Mouse (Mus musculus) heart, embryonic 15.5 days (tissue): ENCODE measurements around the gene Hist1h3e. TPM values are rescaled to one million over a fixed set of nuclear protein-coding genes. Genes with fewer than 3 reads are reported as not detected.
A peak's percentile ranks its signal among the peaks of the same experiment; 100 is the strongest.

Experiments used
- ATAC-seq: fragments of 200-750 bp; cut with Nextera tagmentation; replicated peaks from 2 replicates; pipeline ENCODE4 v1.8.0; 2017; ENCODE audit warnings: low read depth, moderate TSS enrichment; ENCODE audit not compliant: insufficient number of reproducible peaks, insufficient read depth, low FRiP score
- H3K27ac ChIP-seq: fragments of 300-500 bp; sonication (generic); 2 replicates; pipeline ENCODE4 v1.5.1; 2015; ENCODE audit warnings: mild to moderate bottlenecking, inconsistent platforms
- H3K27me3 ChIP-seq: fragments of 300-500 bp; sonication (generic); 2 replicates; pipeline ENCODE4 v1.6.1; 2015; ENCODE audit warnings: inconsistent platforms
- H3K36me3 ChIP-seq: fragments of 300-500 bp; sonication (generic); 2 replicates; pipeline ENCODE4 v1.6.1; 2015; ENCODE audit warnings: mild to moderate bottlenecking, inconsistent platforms
- H3K4me1 ChIP-seq: fragments of 300-500 bp; sonication (generic); replicated peaks from 2 replicates; pipeline ENCODE4 v1.6.1; 2015; ENCODE audit warnings: inconsistent platforms
- H3K4me2 ChIP-seq: fragments of 300-500 bp; sonication (generic); 2 replicates; pipeline ENCODE4 v1.6.1; 2015; ENCODE audit warnings: inconsistent platforms, mild to moderate bottlenecking, moderate library complexity
- H3K4me3 ChIP-seq: fragments of 300-500 bp; sonication (generic); 2 replicates; pipeline ENCODE4 v1.5.1; 2015; ENCODE audit warnings: mild to moderate bottlenecking, inconsistent platforms
- H3K9ac ChIP-seq: fragments of 300-500 bp; sonication (generic); 2 replicates; pipeline ENCODE4 v1.6.1; 2015; ENCODE audit warnings: mild to moderate bottlenecking, inconsistent platforms
- H3K9me3 ChIP-seq: fragments of 300-500 bp; sonication (generic); replicated peaks from 2 replicates; pipeline ENCODE4 v1.6.1; 2016; ENCODE audit warnings: inconsistent platforms
- WGBS: fragments of 180-500 bp; shearing (Covaris S2); methylation state at CpG from one replicate; pipeline ENCODE4 v1.1.7; 2015; ENCODE audit warnings: mixed read lengths; 5-methylcytosine and 5-hydroxymethylcytosine counted together
- polyA plus RNA-seq: library from polyadenylated mRNA; unstranded; fragments of >200 nt; fragmentation: Nextera tagmentation; extraction: Ambion mirVana; gene quantifications from 2 replicates; pipeline ENCODE4 v1.2.1, GENCODE M21; 2015

Hist1h3e gene
- polyA plus RNA-seq, 1 experiment from 2014 or later, result 1.7 TPM

DNA sequence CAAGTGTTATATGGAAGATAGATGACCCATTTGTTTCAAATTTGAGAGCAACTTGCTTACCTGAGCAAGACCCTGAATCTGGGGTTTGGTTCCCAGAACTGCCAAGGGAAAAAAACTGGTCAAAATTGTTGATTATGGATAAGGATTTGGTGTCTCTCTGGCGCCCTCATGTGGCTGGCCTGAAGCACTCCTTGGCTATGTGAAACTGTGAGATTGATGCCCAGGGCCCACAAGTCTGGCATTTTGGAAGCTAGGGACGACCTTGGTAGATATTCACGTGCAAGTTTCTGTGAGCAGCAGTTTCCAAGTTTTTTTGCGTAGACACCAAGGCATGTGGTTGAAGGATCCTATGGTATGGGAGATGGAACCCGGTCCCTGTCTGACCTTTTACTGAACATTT is 37.5 kb downstream of the Hist1h3e start:
- H3K4me2 ChIP-seq, result peak overlapping the region; percentile 10; the same call in 1 of the 2 replicates
- no peaks in the 10 kb centered on the region for H3K36me3 ChIP-seq
- no peak overlapping the region for H3K9ac ChIP-seq
- no peaks in the 10 kb centered on the region for H3K27me3 ChIP-seq
- WGBS, result 10% methylated on average over 5 of the region's 5 CpGs
- no peaks in the 10 kb centered on the region for H3K9me3 ChIP-seq
- no peak overlapping the region for H3K4me3 ChIP-seq
- H3K27ac ChIP-seq, result no peak overlapping the region
- H3K4me1 ChIP-seq, result peaks cover 22% of the 10 kb centered on the region
- ATAC-seq, result no peak

DNA sequence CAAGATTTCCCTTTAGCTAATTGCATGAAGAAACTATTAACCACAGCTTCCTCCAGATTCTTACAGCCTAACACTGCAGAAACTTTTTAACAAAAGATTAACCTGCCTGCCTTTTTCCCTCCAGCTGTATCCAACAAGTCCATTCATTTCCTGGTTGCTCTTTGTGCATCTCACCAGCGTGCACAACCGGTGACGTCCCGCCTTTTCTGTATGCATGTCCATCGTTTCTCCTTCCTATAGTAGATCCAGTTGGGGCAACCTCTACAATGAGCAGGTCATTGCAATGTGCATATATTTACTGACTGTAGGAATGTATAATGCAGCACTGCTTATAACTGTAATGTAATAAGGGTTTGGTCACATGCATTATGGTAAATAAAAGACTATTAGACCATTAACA is 38.2 kb downstream of the Hist1h3e start:
- WGBS, result 49% methylated on average over 5 of the region's 5 CpGs
- ATAC-seq, result no peak
- Histone ChIP-seq H3K9ac (no peak overlapping the region), H3K9me3 (no peaks in the 10 kb centered on the region), H3K36me3 (no peaks in the 10 kb centered on the region), H3K27me3 (no peaks in the 10 kb centered on the region), H3K4me3 (no peak overlapping the region), H3K4me1 (peaks cover 20% of the 10 kb centered on the region), H3K27ac (no peak overlapping the region), H3K4me2 (no peak overlapping the region)

DNA sequence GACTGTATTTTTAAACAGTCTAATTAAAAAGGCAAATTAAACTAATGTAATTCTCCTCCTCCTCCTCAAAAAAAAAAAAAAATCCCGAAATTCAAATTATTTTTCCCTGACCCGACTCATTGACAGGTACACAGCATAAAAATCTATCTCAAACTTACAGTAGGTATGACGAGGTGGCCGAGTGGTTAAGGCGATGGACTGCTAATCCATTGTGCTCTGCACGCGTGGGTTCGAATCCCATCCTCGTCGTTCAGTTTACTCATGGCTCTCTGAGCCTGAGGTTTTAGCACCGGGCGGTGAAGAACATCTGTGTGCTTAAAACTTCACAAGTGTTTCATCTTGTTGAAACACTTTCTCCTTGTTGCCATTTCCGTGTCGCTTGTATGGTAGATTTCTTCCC is 40.5 kb downstream of the Hist1h3e start:
- WGBS, result 2% methylated on average over 14 of the region's 14 CpGs
- no peaks in the 10 kb centered on the region for H3K27me3 ChIP-seq
- 0 out of 2 replicates have a peak overlapping the region, but pooled peaks have one; percentile 17 for H3K9ac ChIP-seq

DNA sequence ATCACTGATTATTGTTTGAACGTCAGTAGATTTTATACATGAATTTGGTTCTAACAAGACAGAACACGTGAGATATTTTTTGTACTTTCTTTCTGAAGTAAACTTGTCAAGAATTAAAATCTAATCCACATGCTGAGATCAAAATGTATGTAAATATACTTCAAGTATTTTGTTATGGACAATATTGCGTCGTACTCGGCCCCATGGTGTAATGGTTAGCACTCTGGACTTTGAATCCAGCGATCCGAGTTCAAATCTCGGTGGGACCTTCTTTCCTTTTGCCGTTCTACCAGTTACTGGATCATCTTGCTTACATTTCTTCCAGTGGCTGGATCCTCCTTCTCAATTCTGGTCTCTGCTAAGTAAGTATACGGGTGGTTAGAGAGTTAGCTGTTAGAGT is 42.8 kb downstream of the Hist1h3e start:
- Histone ChIP-seq H3K36me3 (no peaks in the 10 kb centered on the region), H3K9me3 (no peaks in the 10 kb centered on the region), H3K4me3 (peak overlapping the region; percentile 50), H3K4me2 (peak overlapping the region; percentile 87), H3K9ac (peak overlapping the region; percentile 33), H3K27me3 (no peaks in the 10 kb centered on the region), H3K27ac (peak overlapping the region; percentile 74), H3K4me1 (peaks cover 3% of the 10 kb centered on the region)
- WGBS, result under 1% methylated on average over 10 of the region's 10 CpGs
- ATAC-seq, result peak; percentile 45; the same call in 1 of the 2 replicates

More for the DNA sequence above, 40.5 kb downstream of the Hist1h3e start:
- Histone ChIP-seq H3K9me3 (no peaks in the 10 kb centered on the region), H3K27ac (no peak overlapping the region), H3K4me1 (peaks cover 8% of the 10 kb centered on the region), H3K36me3 (no peaks in the 10 kb centered on the region), H3K4me3 (no peak overlapping the region), H3K4me2 (peak overlapping the region; percentile 40)
- ATAC-seq, result no peak

DNA sequence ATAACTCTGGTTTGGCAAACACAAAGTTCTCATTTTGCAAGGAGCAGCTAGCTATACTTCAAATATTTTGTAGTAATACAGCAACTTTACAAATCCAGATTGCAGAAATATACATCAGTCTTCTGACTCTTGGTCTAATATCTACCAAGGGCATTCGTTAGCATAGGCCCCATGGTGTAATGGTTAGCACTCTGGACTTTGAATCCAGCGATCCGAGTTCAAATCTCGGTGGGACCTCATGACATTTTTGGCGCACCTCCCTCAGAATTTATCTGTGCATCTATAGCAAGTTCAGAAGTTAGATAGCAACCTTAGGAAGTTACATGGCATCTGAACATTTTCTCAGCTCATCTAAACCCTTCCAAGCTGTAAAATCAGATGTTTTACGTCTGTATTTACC is 43.3 kb downstream of the Hist1h3e start:
- H3K27ac ChIP-seq, result peak overlapping the region; percentile 74
- H3K27me3 ChIP-seq, result no peaks in the 10 kb centered on the region
- WGBS, result under 1% methylated on average over 6 of the region's 6 CpGs
- H3K4me2 ChIP-seq, result peak overlapping the region; percentile 87
- H3K4me3 ChIP-seq, result peak overlapping the region; percentile 50
- ATAC-seq, result no peak
- peaks cover 3% of the 10 kb centered on the region for H3K4me1 ChIP-seq
- H3K36me3 ChIP-seq, result no peaks in the 10 kb centered on the region
- no peaks in the 10 kb centered on the region for H3K9me3 ChIP-seq
- peak overlapping the region; percentile 33 for H3K9ac ChIP-seq

DNA sequence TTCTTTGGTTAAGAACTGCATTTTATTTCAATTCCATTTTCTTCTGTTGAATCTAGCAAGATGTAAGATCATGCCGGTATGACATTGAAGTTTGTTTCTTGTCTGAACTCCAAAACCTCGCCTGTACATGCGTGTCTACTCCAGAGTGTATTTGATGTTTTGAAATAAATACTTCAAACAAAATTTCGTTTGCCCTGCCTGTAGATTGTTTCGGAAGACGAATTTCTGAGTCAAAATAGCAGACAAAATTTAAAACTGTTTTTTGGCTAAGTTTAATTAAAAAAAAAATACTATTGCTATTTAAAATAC is 43.9 kb downstream of the Hist1h3e start:
- Histone ChIP-seq H3K4me3 (peak overlapping the region; percentile 54), H3K4me2 (peak overlapping the region; percentile 87), H3K27ac (peak overlapping the region; percentile 82; the same call in 1 of the 2 replicates), H3K4me1 (peaks cover 3% of the 10 kb centered on the region), H3K27me3 (no peaks in the 10 kb centered on the region), H3K9me3 (no peaks in the 10 kb centered on the region), H3K36me3 (no peaks in the 10 kb centered on the region), H3K9ac (peak overlapping the region; percentile 32; the same call in 1 of the 2 replicates)
- ATAC-seq, result no peak
- WGBS, result under 1% methylated on average over 6 of the region's 6 CpGs

DNA sequence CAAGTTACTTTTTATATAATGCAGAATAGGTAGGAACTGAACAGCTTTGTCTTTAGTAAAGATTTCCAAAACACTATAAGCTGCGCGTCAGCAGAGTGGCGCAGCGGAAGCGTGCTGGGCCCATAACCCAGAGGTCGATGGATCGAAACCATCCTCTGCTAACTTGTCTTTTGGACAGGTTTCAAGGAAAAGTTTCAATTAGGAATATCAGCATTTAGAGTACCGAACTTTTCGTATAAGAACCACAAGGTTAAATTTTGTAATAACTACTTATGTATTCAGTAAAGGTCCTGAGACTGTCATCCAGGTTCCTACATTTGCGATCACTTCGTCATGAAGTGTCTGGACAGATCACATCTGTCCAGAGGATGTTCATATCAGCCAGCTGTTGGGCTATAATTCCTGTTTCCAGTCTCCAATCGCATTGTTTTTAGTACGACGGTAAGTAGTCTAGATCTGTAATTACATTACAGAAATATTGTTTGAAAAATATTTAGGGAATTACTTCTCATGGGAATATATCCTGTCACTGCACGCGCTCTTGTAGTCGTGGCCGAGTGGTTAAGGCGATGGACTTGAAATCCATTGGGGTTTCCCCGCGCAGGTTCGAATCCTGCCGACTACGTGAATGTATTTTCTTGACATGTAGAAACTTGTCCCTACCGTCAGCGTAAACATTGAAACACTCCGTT is 44.4 kb downstream of the Hist1h3e start:
- peak; percentile 83 for ATAC-seq
- peak overlapping the region; percentile 82 for H3K27ac ChIP-seq
- under 1% methylated on average over 27 of the region's 27 CpGs for WGBS
- peak overlapping the region; percentile 54 for H3K4me3 ChIP-seq
- no peaks in the 10 kb centered on the region for H3K9me3 ChIP-seq
- H3K27me3 ChIP-seq, result no peaks in the 10 kb centered on the region
- H3K36me3 ChIP-seq, result no peaks in the 10 kb centered on the region
- peak overlapping the region; percentile 87 for H3K4me2 ChIP-seq
- peaks cover 3% of the 10 kb centered on the region for H3K4me1 ChIP-seq
- peak overlapping the region; percentile 41 for H3K9ac ChIP-seq

DNA sequence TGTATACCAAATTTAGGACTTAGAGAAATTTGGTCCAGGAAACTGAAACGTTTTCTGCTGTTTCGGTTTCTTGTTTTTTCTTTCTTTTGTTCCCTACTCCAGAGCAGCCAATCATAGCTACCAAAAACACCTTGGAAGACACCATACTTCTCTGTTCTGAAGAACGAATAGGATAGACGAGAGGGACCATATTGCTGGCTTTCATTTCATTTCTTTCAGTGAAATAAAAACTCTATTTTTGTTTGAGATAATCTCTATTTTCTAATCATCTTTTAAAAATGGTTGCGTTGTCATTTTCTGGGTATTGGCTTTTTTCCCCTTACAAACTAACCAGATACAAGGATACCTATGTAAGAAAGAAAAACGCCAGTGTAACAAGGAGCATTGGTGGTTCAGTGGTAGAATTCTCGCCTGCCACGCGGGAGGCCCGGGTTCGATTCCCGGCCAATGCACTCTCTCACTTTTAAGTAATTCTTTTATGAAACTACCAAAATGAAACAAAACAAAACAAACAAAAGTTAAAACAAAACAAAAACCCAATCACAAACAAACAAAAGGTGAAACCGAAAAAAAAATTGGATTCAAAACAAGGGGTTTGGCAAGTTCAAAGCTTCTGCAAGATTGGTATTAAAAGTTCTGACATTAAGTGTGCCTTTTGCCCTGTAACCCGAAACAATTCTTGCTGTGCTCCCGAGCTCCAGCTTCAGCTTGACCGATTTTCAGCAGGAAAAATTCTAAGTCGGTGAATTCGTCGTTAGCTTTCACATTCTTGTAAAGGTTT is 45.2 kb downstream of the Hist1h3e start:
- H3K4me3 ChIP-seq, result peak overlapping the region; percentile 54
- peak overlapping the region; percentile 87 for H3K4me2 ChIP-seq
- peak overlapping the region; percentile 41; the same call in 1 of the 2 replicates for H3K9ac ChIP-seq
- H3K36me3 ChIP-seq, result no peaks in the 10 kb centered on the region
- H3K4me1 ChIP-seq, result peaks cover 3% of the 10 kb centered on the region
- no peaks in the 10 kb centered on the region for H3K27me3 ChIP-seq
- H3K27ac ChIP-seq, result peak overlapping the region; percentile 82
- ATAC-seq, result peak; percentile 56
- WGBS, result 0% methylated on average over 19 of the region's 19 CpGs
- H3K9me3 ChIP-seq, result no peaks in the 10 kb centered on the region

DNA sequence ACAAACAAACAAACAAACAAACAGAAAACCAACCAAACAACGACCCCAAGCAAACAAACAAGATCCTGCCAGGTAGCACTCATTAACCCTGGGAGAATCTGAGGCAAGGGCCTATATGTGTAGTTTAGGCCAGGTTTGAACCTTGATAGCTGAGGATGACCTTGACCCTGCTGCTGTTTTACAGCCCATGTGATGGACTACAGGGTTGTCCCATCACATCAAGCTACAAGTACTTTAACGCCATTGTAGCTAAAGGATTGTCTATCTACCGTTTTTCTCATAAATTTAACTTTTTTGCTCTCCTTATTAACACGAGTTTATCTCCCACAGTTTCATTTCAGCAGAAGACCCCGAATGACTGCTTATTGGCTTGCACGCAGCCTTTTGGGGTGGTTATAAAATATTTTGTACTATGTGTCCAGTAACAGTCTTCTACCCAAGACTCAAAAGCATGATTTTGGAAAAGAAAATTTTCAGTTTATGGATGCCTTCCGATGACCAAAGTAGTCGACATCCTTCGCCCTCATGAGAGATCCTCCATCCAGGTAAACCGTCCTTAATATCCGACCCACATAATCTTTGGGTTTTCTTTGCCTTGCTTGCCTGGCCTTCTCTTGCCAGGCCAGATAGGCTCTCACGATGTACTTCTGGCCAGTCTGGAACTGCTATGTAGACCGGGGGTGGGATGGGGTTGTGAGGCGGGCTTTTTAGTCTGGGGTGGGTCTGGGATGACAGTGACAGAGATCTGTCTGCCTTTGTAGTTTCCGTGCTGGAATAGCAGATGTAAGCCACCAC is 46.1 kb downstream of the Hist1h3e start:
- peak overlapping the region; percentile 40 for H3K4me3 ChIP-seq
- H3K9ac ChIP-seq, result no peak overlapping the region
- no peaks in the 10 kb centered on the region for H3K36me3 ChIP-seq
- peaks cover 3% of the 10 kb centered on the region for H3K4me1 ChIP-seq
- ATAC-seq, result no peak
- no peaks in the 10 kb centered on the region for H3K27me3 ChIP-seq
- H3K9me3 ChIP-seq, result no peaks in the 10 kb centered on the region
- H3K27ac ChIP-seq, result no peak overlapping the region
- peak overlapping the region; percentile 87 for H3K4me2 ChIP-seq
- 54% methylated on average over 15 of the region's 15 CpGs for WGBS

DNA sequence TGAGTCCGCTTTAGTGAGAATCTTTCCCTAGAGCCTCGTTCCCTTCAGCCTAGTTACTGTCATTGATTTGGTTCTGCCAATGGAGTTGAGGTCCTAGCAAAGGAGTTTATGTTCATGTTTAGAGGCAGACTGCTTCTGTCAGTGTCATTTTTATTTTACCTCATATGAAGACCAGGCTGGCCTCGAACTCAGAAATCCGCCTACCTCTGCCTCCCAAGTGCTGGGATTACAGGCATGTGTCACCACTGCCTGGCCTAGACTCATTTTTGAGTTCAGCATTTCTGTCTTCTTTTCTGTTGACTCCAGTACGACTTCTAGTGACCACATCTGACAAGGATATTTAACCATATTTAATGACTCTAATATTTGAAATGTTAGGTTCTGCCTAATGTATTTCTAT is 46.9 kb downstream of the Hist1h3e start:
- Histone ChIP-seq H3K4me1 (peaks cover 7% of the 10 kb centered on the region), H3K27ac (no peak overlapping the region), H3K4me3 (no peak overlapping the region), H3K36me3 (no peaks in the 10 kb centered on the region), H3K9me3 (no peaks in the 10 kb centered on the region), H3K27me3 (no peaks in the 10 kb centered on the region), H3K4me2 (no peak overlapping the region), H3K9ac (no peak overlapping the region)
- WGBS, result 73% methylated on average over 5 of the region's 5 CpGs
- no peak for ATAC-seq

DNA sequence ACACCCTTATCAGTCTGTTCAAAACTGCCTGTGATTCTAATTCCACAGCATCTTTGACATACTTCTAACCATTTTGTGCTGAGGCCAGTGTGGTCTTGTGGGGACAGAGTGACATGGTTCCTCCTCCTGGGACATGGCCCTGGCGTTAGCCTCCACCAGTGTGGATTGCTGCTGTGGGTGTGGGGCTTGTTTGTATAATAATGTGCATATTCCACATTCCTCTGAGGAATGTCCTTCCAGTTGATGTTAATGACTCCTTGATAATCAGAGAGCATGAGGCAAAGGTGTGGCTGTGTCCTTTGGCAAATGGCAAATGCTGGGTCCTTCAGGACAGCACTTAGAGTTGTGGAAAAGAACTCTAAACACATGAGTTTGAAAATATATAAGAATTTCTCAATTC is 48.7 kb downstream of the Hist1h3e start:
- ATAC-seq, result no peak
- 77% methylated on average over 1 of the region's 1 CpGs for WGBS
- peaks cover 10% of the 10 kb centered on the region for H3K4me1 ChIP-seq
- H3K36me3 ChIP-seq, result no peaks in the 10 kb centered on the region
- no peak overlapping the region for H3K4me3 ChIP-seq
- no peaks in the 10 kb centered on the region for H3K27me3 ChIP-seq
- H3K9ac ChIP-seq, result no peak overlapping the region
- H3K4me2 ChIP-seq, result no peak overlapping the region
- H3K27ac ChIP-seq, result no peak overlapping the region
- no peaks in the 10 kb centered on the region for H3K9me3 ChIP-seq
